Mouse (Mus musculus) ovary, postnatal 10 days (tissue): ENCODE measurements at regions not wholly inside any gene's neighbourhood (a gene's known extent, or its start where the extent isn't known, plus 50 kb on each side); places are given as distances from the start of the nearest gene placed in this dataset.

Source experiments
- DNase-seq: peaks from one replicate; pipeline ENCODE4 v3.0.0; 2022; ENCODE audit warnings: low spot score

DNA sequence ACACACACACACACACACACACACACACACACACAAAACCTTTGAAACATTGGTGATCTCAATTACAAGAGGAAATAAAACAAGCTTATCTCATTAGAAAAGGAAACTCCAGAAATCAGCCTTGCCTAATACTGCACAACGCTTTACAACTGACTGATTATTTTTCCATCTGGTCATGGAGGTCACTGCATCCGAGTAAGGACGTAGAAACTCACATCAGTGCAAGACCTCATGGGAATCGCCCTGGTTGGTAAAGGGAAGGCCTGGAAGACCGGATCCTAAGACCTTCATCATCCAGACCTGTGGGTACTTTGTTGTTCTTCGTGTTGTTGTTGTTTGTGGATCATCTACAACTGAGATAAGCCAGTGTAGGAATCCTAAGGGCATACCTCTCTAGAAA, 77.8 kb upstream of the Sestd1 start:
- no peak for DNase-seq

DNA sequence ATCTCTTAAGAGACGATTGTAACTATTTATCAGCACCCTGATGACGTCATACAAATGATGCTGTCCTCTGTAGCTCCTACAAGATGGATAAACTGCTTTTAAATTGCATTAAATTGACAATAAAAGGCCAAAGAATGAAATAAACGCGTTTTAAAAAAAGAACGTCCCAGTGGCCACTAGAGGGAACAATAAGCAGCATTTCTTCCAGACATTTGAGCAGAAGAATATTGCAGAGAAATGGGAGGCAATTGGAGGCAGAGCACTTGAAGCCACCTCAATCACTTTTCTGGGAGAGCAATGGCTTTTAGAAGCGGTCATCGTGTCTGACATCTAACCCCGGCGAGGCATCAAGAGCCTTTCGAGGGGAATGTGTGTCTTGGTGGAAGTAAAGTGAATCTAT, 76.4 kb upstream of the Sestd1 start:
- DNase-seq = no peak

DNA sequence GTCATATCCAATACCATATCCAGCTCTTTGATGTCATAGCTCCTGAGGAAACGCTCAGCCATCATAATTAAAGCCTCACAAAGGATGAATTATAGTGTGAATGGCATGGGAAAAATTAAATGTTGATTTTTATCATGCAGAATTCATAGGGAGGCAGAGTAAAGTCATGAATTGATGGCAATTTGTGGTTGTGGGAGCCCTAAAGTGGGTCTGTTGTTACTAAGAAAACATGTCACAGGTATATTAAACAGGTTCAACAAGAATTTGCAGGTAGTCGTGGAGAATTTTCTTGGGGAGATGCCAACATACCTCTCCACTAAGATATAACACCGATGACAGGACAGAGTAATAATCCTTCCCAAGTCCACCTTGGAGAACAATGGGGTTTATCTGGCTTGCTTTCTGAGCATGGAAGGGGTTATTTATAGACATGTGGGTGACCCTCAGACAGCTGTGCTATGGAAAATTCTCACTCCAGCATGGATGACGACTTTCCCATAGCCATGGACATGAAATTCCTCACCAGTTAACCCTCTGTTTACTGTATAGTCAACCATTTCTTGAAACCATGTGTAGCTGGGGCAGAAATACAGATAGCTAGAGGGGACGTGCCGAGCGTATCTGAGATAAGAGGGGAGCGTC, 71.7 kb upstream of the Sestd1 start:
- no peak for DNase-seq

DNA sequence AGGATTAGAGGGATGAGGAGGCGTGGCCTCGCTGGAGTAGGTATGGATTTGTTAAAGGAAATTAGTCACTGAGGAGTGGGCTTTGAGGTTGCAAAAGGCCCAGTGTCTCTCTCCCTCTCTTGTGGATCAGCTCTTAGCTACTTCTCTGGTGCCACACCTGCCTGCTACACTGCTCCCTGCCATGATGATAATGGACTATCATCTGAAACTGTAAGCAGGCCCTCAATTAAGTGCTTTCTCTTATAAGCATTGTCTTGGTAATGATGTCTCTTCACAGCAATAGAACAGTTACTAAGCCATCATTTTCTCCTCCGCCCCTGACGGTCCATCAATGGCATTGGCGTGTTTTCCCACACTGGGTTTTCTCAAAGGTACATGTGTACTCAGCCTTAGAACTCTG, 66.6 kb upstream of the Sestd1 start:
- DNase-seq = no peak

DNA sequence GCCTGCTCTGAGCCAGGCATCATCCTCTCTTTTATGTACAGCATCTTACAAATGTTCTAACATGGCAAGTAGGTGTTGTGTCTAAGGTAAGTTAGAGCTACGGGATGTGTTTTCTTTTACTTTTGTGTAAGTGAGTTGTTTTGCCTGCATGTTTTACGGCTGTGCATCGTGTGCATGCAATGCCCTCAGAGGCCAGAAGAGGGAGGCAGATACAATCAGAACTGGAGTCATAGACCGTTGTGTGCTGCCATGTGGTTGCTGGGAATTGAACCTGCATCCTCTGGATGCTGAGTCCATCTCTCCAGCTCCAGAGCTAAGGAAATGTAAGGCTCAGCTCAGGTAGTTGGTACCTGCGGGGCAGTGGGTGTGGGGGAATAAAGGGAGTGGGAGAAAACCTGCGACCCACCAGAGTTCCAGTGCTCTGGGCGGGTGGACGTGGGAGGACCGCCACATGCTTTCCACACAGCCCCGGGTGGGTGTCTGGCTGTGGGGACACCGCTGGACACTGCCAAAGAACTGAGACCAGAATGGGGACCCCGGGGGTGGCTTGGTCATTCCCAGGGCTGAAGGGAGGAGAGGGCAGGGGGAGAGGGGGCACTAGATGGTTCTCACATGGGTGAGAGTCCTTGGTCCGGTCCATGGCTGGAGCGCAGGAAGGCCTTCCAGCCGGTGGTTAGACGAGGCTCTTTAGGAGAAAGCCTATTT, 63.5 kb upstream of the Sestd1 start:
- DNase-seq = no peak

DNA sequence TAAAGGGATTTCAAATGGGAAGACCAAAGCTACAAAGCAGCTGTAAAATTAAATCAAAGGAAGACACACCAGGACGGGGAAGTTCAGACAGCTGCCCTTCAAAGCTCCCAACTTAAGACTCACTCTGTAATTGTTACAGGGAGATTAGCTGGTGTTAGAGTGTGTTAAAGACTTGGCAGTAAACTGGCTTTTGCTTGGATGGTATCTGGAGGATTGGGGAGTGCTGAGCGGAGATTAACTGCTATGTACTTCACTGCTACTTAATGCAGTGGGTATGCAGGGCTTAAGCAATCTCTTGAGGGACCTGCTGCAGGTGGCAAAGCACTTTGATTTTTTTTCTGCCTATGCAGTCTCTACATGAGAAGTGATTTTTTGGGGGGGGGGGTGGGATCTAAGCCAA, 62.0 kb upstream of the Sestd1 start:
- DNase-seq = no peak

DNA sequence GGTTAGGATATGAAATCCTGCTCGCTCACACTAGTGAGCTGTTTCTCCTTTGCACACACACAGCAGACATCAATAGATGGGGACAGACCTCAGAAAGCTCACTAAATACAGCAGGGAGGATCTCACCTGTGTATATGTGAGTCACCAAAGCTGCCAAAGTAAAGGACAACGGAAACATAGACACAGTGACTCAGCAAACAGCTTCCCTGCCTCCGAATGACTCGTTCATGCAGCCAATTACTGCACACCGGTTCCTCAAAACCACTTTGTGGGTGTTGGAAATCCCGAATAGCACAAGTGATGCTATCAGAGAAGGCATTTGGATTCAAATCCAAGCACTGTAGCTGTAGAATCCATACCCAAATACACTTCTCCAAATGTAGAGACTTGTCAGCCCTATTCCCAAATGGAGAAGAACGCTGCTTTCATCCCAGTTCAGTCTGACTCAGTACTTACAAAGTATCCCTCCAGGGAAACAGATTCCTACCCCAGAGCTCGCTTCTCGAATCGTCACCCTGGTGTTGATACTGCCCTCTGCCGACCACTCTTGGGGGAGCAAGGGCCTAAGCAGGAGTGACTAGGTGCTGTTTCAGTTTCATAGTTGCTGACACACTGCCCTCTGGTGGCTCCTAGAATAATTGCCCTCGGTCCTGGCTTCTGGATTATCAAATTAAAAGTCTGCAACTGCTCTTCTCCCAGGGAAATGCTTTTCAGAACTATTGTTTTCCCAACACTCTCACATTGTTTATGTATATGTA, 61.4 kb upstream of the Sestd1 start:
- peak; percentile 81 for DNase-seq

DNA sequence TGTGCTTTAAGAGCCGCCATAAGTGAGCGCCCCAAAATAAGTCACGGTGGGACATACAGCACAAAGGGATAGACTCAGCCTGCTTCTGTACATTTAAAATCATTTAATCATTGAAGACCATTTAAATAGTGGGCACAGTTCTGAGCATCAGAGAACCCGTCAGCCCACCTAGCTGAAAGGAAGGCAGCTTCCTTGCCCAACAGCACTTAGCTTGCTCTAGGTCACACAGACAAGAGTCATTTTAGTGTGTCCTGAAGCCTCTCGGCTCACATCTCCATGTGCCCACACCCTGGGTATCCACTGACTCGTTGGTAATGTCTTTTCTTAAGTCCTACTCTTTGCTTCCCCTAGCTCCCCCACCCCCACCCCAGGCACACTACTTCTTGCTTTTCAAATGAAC, 59.7 kb upstream of the Sestd1 start:
- no peak for DNase-seq

DNA sequence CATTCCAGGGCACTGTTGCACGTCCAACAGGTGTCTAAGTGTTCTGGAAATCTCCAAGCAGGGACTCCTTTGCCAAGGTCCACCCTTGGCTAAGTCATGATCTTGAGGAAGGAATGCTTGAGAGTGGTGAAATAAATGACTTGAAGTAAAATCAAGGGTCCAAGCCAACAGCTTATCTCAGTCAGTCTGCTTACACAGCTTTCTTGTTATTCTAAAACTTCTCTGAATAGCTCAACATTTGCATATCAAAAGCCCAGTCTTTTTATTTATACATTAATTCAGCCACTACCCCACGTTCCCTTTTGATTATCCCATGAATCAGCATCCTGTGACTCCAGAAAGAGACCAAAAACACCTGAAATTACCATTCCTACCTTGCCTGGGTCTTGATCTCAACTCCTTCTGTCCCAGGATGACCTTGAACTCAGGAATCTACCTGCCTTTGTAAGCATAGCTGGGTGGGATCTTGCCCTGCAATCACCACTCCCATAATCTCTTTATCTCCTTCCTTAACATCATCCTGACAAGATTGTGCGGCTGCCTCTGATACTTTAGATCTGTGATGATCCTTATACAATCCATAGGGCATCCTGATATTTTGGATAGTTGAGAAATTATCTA, 57.5 kb upstream of the Sestd1 start:
- DNase-seq = no peak

DNA sequence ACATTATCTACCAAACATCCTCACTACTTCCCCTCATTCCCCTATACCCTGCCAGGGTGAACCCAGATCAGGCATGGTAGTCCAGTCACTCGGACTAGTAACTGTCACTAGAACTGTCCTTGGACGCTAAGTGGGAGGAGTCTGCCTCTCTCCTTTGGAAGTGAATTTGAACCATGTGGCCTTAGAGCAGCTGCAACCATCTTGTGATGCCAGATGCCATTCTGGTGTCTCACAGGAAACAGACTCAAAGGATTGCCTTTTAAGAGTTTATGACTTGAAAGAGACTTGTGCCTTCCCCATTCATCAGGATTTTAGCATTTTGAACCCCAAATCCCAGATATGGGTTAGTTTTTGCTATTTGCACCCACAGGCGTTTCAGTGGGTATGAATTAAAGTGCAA, 56.9 kb upstream of the Sestd1 start:
- no peak for DNase-seq

DNA sequence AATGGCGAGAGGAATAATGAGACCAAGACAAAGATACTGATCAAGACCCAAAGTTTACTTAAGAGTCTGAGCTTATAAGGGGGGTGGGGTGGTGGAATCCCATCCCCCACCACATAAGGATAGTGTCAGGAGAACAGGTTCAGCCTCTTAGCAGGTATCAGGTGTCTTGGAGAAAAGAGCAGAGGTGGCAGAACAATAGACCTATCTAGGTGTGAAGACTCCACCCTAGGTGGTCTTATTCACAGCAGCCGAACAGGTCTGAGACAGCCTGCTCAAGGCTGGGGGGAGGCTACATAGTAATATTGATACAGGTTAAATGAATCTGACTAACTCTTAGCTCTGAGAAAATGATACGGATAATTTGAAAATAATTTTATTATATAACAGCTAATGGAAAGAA, 56.4 kb upstream of the Sestd1 start:
- no peak for DNase-seq

DNA sequence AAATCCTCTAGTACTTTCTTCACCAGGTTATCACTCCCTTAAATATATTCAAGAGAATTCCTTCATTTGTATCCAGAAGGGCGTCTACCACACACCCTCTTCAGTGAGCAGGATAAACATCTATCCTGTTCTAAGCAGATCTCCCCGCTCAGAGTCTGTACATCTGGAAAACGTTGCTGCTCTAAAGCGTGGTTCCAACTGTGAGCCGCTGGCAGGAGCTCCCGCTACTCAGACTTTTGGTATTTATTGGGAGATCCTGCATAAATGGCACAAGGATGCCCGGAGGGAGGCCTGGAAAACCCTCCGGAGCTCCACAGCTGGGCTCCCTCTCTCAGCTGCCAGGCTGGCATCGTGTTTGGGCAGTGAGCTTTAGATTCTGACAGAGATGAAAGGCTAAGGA, 54.3 kb upstream of the Sestd1 start:
- DNase-seq = no peak

DNA sequence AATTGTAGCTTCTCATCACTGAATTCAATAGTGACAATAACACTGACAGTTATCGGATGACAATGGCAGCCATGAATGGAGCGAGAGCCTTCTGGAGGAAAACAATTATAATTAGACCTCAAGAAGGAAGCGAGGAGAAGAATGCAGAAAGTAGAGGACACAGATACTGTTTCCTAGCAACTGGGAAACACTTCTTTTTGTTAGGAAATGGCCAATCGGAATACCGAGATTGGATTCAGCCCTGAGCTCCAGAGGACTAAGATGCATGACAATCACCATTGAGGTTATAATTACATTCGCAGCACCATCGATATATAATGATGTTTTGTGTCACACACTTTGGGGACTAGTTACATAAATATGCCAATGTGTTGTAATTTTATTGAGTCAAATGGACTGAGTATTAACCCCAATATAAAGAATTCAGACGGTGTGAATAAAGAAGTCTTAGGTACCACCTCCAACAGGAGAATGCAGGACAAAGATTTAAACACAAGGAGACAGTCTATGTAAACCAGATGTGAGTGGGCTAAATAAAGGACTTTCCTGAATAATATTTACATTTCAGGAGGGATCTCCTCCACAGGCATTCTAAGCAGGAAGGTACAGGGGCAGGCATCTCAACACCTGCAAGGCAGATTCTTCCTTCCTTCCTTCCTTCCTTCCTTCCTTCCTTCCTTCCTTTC, 53.1 kb upstream of the Sestd1 start:
- DNase-seq = no peak
